Mouse (Mus musculus) limb, embryonic 11.5 days (tissue): ENCODE measurements around the gene Rnf2. TPM values are rescaled to one million over a fixed set of nuclear protein-coding genes. Genes with fewer than 3 reads are reported as not detected.
"Not testable (repeated sequence)": the region's sequence is repeated elsewhere in the genome, so short reads cannot be mapped to it uniquely, and the experiment has no call there.

ENCODE experiments used
- ATAC-seq: fragments of 200-750 bp; cut with Nextera tagmentation; 2 replicates; pipeline ENCODE4 v1.8.0; 2017; ENCODE audit warnings: low read depth; ENCODE audit not compliant: insufficient number of reproducible peaks, low FRiP score, low TSS enrichment
- DNase-seq: peaks from one replicate; pipeline ENCODE4 v3.0.0-alpha.2; 2015; ENCODE audit warnings: low spot score
- H3K27ac ChIP-seq: fragments of 300-500 bp; sonication (generic); replicated peaks from 2 replicates; pipeline ENCODE4 v1.5.1; 2014; ENCODE audit warnings: low read depth, mild to moderate bottlenecking, low read length
- H3K27me3 ChIP-seq: fragments of 300-500 bp; sonication (generic); 2 replicates; pipeline ENCODE4 v1.6.1; 2014; ENCODE audit warnings: mild to moderate bottlenecking, low read length, mixed read lengths; ENCODE audit not compliant: control insufficient read depth, insufficient read depth
- H3K36me3 ChIP-seq: fragments of 300-500 bp; sonication (generic); 2 replicates; pipeline ENCODE4 v1.6.1; 2014; ENCODE audit warnings: mild to moderate bottlenecking, low read length, moderate library complexity, mixed read lengths; ENCODE audit not compliant: control insufficient read depth, insufficient read depth
- H3K4me1 ChIP-seq: fragments of 300-500 bp; sonication (generic); 2 replicates; pipeline ENCODE4 v1.6.1; 2014; ENCODE audit warnings: low read length, mixed read lengths; ENCODE audit not compliant: control insufficient read depth, insufficient read depth
- H3K4me2 ChIP-seq: fragments of 300-500 bp; sonication (generic); 2 replicates; pipeline ENCODE4 v1.6.1; 2014; ENCODE audit warnings: low read depth, mild to moderate bottlenecking, moderate library complexity; ENCODE audit not compliant: severe bottlenecking
- H3K4me3 ChIP-seq: fragments of 300-500 bp; sonication (generic); 2 replicates; pipeline ENCODE4 v1.5.1; 2014; ENCODE audit warnings: low read depth, low read length
- H3K9ac ChIP-seq: fragments of 300-500 bp; sonication (generic); 2 replicates; pipeline ENCODE4 v1.6.1; 2014; ENCODE audit warnings: mild to moderate bottlenecking, low read length
- H3K9me3 ChIP-seq: fragments of 300-500 bp; sonication (generic); 2 replicates; pipeline ENCODE4 v1.6.1; 2016; ENCODE audit warnings: low read length; ENCODE audit not compliant: control insufficient read depth
- WGBS: fragments of 180-500 bp; shearing (Covaris S2); extraction: QIAGEN DNeasy Blood & Tissue Kit; methylation state at CpG from one replicate; pipeline ENCODE4 v1.1.7; 2014; 5-methylcytosine and 5-hydroxymethylcytosine counted together
- polyA plus RNA-seq: library from polyadenylated mRNA; unstranded; fragments of >200 nt; fragmentation: Nextera tagmentation; extraction: Ambion mirVana; gene quantifications from 2 replicates; pipeline ENCODE4 v1.2.1, GENCODE M21; 2014

The Rnf2 gene
- polyA plus RNA-seq, 1 experiment from 2014 or later, result 121 TPM

DNA sequence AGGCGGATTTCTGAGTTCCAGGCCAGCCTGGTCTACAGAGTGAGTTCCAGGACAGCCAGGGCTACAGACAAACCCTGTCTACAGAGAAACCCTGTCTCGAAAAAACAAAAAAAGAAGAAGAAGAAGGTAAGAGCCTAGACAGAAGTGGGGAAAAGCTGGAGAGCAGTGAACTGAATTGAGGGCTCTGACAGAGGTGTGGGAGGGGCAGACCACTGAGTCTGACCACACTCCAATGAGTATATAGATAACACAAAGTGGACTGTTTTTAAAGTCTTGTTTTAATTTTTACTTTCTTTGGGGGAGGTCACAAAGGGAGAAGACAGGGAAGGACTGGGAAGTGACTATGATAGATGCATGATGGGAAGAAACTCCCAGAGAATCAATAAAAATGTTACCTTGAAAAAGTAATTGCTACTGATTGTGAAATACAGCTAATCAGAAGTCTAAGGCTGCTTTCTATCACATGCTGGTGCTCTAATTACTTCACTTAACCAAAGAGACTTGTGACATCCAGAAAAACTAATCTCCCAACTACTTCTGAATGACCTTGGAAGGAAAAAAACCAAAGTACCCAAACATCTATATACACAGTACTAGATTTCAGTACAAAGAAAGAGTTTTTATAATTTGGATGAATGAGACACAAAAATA is 5.0 kb downstream of the Rnf2 start:
- H3K4me1 ChIP-seq, result no peaks in the 10 kb centered on the region
- H3K4me2 ChIP-seq, result no peak overlapping the region
- no peak for ATAC-seq
- H3K27ac ChIP-seq, result no peak overlapping the region
- no peaks in the 10 kb centered on the region for H3K36me3 ChIP-seq
- WGBS, result 93% methylated on average over 2 of the region's 2 CpGs
- no peak for DNase-seq
- H3K9me3 ChIP-seq, result no peaks in the 10 kb centered on the region
- no peaks in the 10 kb centered on the region for H3K27me3 ChIP-seq
- H3K4me3 ChIP-seq, result no peak overlapping the region
- no peak overlapping the region for H3K9ac ChIP-seq

DNA sequence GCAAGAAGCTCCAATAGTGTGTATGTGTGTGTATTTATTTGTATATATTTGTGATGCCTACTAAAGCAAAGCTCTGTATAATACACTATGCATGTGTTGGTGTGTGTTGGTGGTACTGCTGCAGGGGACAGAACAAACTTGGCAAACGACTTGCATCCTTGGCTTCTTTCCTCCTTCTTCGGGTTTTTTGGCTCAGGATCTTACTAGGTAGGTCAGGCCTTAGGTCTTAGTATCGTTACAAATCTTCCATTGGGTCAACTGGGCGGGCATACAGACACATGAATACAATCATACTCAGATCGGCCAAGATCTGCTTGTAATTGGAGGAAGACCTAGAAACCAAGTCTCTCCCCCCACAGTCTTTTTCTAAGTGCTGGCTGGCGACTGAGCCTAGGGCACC is 6.0 kb downstream of the Rnf2 start:
- Histone ChIP-seq H3K9ac (no peak overlapping the region), H3K4me3 (no peak overlapping the region), H3K4me2 (no peak overlapping the region), H3K27ac (no peak overlapping the region), H3K36me3 (no peaks in the 10 kb centered on the region), H3K9me3 (no peaks in the 10 kb centered on the region), H3K4me1 (no peaks in the 10 kb centered on the region), H3K27me3 (no peaks in the 10 kb centered on the region)
- ATAC-seq (no peak), DNase-seq (no peak)
- WGBS, result 88% methylated on average over 6 of the region's 6 CpGs

DNA sequence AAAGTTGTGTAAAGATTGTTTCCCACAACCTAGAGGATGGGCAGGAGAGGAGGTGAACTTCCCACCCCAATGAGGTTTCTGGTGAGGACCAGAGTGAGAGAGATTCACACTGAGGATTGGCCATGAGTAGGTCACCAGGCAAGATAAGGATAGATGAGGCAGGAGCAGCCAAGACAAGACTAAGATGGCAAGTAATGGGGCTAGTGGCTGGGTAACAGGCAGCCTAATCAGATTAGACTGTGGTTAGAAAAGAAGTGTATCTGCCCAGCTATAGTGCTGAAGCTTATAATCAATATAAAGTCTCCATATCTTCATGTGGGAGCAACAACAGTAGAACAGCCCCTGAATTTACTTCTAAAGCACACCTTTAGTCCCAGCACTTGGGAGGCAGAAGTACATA is 6.9 kb downstream of the Rnf2 start:
- no peaks in the 10 kb centered on the region for H3K4me1 ChIP-seq
- no peak overlapping the region for H3K4me2 ChIP-seq
- H3K9me3 ChIP-seq, result no peaks in the 10 kb centered on the region
- no peaks in the 10 kb centered on the region for H3K27me3 ChIP-seq
- no peaks in the 10 kb centered on the region for H3K36me3 ChIP-seq
- H3K4me3 ChIP-seq, result no peak overlapping the region
- no peak overlapping the region for H3K9ac ChIP-seq
- no peak overlapping the region for H3K27ac ChIP-seq
- no peak for DNase-seq
- ATAC-seq, result no peak

DNA sequence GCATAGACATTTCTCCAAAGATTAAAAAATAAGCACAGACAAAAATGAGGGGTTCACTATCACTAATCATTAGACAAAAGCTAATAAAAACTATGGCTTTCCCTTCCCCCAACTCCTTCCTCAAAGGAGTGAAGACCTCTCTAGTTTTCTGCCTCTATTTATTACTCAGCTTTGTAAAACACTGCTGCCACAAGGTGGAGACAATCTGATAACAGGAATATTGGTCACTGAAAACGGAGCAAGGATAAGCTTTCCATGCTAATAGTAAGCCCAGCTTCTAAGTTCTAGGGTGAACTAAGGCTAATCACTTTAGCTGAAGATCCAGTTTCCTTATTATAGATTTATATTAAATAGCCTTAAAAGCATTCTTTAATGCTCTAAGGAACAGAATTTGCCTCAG is 8.3 kb downstream of the Rnf2 start:
- no peak overlapping the region for H3K4me3 ChIP-seq
- H3K27me3 ChIP-seq, result no peaks in the 10 kb centered on the region
- no peaks in the 10 kb centered on the region for H3K36me3 ChIP-seq
- no peaks in the 10 kb centered on the region for H3K4me1 ChIP-seq
- WGBS, result 59% methylated on average over 1 of the region's 1 CpGs
- H3K9ac ChIP-seq, result no peak overlapping the region
- DNase-seq, result no peak
- H3K9me3 ChIP-seq, result no peaks in the 10 kb centered on the region
- H3K27ac ChIP-seq, result no peak overlapping the region
- ATAC-seq, result no peak
- no peak overlapping the region for H3K4me2 ChIP-seq

DNA sequence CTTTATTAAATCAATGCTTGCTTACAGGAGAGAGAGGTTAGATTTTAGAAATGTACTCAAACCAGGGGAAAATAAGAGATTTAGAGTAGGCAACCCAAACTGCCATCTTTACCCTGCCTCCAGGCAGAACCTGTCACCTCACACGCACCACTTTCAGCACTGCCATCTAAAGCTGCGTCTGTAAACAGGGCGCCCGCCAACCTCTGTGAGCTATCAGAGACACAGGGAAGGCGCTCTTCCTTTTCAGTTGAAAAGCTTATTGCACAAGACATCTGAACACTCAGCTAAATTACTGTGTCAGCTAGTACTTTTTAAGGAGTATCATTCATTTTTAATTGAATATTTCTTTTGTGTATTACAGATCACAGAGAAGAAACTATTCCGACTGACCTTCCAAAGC is 10.9 kb downstream of the Rnf2 start:
- Histone ChIP-seq H3K36me3 (no peaks in the 10 kb centered on the region), H3K27me3 (no peaks in the 10 kb centered on the region), H3K4me1 (no peaks in the 10 kb centered on the region), H3K4me2 (no peak overlapping the region), H3K9me3 (no peaks in the 10 kb centered on the region), H3K4me3 (no peak overlapping the region), H3K9ac (no peak overlapping the region), H3K27ac (no peak overlapping the region)
- WGBS, result 90% methylated on average over 6 of the region's 6 CpGs
- ATAC-seq, result no peak
- no peak for DNase-seq

DNA sequence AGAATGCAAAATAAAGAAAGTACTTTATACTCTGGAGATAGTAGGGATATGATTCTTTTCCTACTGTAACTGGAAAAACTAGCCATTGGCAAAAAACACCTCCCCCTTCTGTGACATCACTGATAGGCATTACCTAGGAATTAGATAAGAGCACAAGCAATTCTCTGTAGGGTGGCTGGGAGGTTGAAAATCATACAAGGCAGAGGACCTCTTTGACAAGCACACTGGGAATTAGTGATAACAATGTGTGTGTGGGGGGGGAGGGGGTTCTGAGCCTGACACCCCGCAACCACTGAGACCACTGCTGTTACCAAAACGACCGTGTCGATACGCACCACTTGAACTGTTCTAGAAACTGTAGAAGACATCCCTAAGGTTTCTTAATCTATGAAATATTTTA is 16.0 kb downstream of the Rnf2 start:
- 95% methylated on average over 5 of the region's 5 CpGs for WGBS
- Histone ChIP-seq H3K36me3 (no peaks in the 10 kb centered on the region), H3K4me3 (no peak overlapping the region), H3K4me1 (no peaks in the 10 kb centered on the region), H3K4me2 (no peak overlapping the region), H3K27me3 (no peaks in the 10 kb centered on the region), H3K27ac (no peak overlapping the region), H3K9ac (no peak overlapping the region), H3K9me3 (no peaks in the 10 kb centered on the region)
- DNase-seq (no peak), ATAC-seq (no peak)

DNA sequence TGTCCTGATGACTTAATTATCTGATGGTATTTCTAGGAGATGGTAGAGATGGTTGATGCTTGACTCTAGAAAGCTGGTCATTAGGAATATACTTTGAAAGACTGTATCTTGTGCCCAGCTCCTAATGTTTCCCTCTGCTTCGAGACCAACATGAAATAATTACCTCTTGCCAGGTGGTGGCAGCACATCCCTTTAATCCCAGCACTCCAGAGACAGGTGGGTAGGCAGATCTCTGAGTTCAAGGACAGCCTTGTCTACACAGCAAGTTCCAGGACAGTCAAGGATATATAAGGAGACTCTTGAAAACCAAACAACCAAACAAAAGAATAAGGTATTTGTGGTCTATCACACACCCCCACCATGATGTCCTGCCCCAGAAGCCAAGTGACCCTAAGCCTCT is 17.2 kb downstream of the Rnf2 start:
- H3K4me1 ChIP-seq, result no peaks in the 10 kb centered on the region
- H3K4me3 ChIP-seq, result no peak overlapping the region
- DNase-seq, result no peak
- 61% methylated on average over 1 of the region's 1 CpGs for WGBS
- H3K36me3 ChIP-seq, result no peaks in the 10 kb centered on the region
- ATAC-seq, result no peak
- no peak overlapping the region for H3K27ac ChIP-seq
- no peaks in the 10 kb centered on the region for H3K27me3 ChIP-seq
- no peaks in the 10 kb centered on the region for H3K9me3 ChIP-seq
- H3K4me2 ChIP-seq, result no peak overlapping the region
- H3K9ac ChIP-seq, result no peak overlapping the region

DNA sequence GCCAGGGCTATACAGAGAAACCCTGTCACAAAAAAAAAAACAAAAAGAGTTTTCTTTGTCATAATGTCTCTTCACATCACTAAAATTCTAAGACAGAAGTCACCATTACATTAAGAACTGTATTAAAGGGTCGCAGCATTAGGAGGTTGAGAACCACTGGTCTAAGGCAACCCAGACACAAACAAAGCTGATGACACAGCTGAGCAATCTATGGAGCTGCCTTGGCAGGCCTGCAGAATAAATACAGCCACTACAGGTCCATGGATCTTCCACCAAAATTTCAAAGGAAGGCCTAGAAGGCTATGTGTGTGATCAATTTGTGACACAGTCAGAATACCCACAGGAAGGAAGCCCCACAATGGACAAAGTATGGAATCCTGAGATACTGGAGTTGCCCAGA is 18.3 kb downstream of the Rnf2 start:
- H3K36me3 ChIP-seq, result no peaks in the 10 kb centered on the region
- H3K9ac ChIP-seq, result no peak overlapping the region
- H3K27ac ChIP-seq, result no peak overlapping the region
- no peak overlapping the region for H3K4me3 ChIP-seq
- H3K27me3 ChIP-seq, result no peaks in the 10 kb centered on the region
- H3K4me1 ChIP-seq, result no peaks in the 10 kb centered on the region
- no peak overlapping the region for H3K4me2 ChIP-seq
- ATAC-seq (no peak), DNase-seq (no peak)
- 92% methylated on average over 1 of the region's 1 CpGs for WGBS
- H3K9me3 ChIP-seq, result no peaks in the 10 kb centered on the region

DNA sequence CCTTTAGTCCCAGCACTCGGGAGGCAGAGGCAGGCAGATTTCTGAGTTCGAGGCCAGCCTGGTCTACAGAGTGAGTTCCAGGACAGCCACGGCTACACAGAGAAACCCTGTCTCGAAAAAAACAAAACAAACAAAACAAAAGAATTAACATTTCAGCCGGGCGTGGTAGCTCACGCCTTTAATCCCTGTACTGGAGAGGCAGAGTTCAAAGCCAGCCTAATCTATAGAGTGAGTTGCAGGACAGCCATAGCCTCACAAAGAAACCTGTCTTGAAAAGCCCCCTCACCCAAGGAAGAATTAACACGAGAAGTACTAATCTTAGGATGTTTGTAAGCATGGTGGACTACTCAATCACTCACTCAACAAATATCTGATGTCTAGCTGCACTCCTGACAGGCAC is 28.4 kb downstream of the Rnf2 start:
- not testable (repeated sequence) for H3K27ac ChIP-seq, ATAC-seq
- WGBS, result 95% methylated on average over 8 of the region's 8 CpGs

More for the DNA sequence above, 28.4 kb downstream of the Rnf2 start:
- H3K4me1 ChIP-seq, H3K4me2 ChIP-seq, H3K4me3 ChIP-seq, DNase-seq, H3K27me3 ChIP-seq, H3K9ac ChIP-seq, H3K9me3 ChIP-seq: not testable (repeated sequence)
- H3K36me3 ChIP-seq, result peaks cover 19% of the 10 kb centered on the region
